8 mouse cellular contexts compared by ENCODE assay signal in the genomic region with DNA sequence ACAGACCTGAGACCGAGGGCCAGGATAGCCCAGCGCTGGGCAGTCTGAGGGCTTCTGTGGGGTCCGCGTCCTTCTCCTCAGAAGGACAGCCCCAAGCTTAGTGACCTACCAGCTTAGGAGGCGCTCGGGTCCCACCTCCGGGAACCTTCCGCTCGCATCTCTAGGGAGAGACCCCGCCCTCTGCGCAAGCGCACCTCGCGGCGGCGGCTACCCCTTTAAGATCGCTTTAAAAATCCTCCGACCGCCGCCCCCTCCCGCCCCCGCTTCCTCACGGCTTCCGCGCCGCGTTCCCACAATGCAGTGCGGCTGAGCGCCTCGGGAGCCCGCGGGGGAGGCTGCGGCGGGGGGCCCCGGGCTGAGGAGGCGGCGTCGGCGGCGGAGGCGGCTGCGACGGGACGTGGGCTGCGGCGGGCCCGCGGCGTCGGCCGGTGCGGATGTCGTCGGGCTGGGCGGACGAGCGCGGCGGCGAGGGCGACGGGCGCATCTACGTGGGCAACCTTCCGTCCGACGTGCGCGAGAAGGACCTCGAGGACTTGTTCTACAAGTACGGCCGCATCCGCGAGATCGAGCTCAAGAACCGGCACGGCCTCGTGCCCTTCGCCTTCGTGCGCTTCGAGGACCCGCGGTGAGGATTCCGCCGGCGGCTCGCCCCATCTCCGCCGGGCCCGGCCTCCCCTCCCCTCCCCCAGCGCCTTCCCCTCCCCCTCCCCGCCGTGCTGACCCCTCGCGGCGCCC. TPM values are rescaled to one million over a fixed set of nuclear protein-coding genes. Genes with fewer than 3 reads are reported as not detected.
DNase-seq lines count a peak whose midpoint lies in the region; ATAC-seq and TF ChIP-seq lines count a peak whose summit lies in the region.

Gene Srsf9 (plus strand): TSS at position 303 of the 735 bp plus-strand sequence.

- TF ChIP-seq EP300 in MEL (IDR thresholded peaks at IDR 0.05; ENCODE audit: low read depth in 1 of 2, low read length in 2 of 2), result no peak
- TF ChIP-seq EP300 in lung, postnatal 0 days (IDR thresholded peaks at IDR 0.05), result no peak

- peak within 1 kb of the TSS; percentile 97 for H3K4me2 ChIP-seq in lung, postnatal 0 days (replicated peaks; ENCODE audit: low read depth, low read length)

- no peaks in the 10 kb centered on the region for H3K27me3 ChIP-seq in MEL (ENCODE audit: control insufficient read depth in 1 of 2, insufficient read depth in 2 of 2, low read length in 2 of 2)
- no peaks in the 10 kb centered on the region for H3K27me3 ChIP-seq in cerebellum, adult 2 months (ENCODE audit: control insufficient read depth, insufficient read depth, low read length)
- no peaks in the 10 kb centered on the region for H3K27me3 ChIP-seq in lung, postnatal 0 days (replicated peaks; ENCODE audit: insufficient read depth, low read length)

- peak; percentile 80 to 90 for ATAC-seq in hematopoietic stem cell, adult 5-6 weeks (replicated peaks in 1 of 2; ENCODE audit: insufficient read depth in 1 of 2, low FRiP score in 2 of 2, low TSS enrichment in 1 of 2, low read depth in 1 of 2, poor library complexity in 2 of 2, severe bottlenecking in 2 of 2)
- ATAC-seq in lung, postnatal 0 days, result peak; percentile 95

- peak within 1 kb of the TSS; percentile 80 for H3K27ac ChIP-seq in MEL (ENCODE audit: control insufficient read depth, low read depth, low read length)
- H3K27ac ChIP-seq in cerebellum, adult 2 months (ENCODE audit: insufficient read depth, low read length), result peak within 1 kb of the TSS; percentile 76
- peak within 1 kb of the TSS; percentile 87 for H3K27ac ChIP-seq in lung, postnatal 0 days (ENCODE audit: low read length)

- under 1% methylated on average over 88 of the region's 97 CpGs for WGBS in cerebellum, adult 2 months
- 2% methylated on average over 53 of the region's 97 CpGs for WGBS in lung, postnatal 0 days

- TF ChIP-seq CTCF in MEL (IDR thresholded peaks at IDR 0.05 in 2 of 3, conservative IDR thresholded peaks at IDR 0.05 in 1 of 3; ENCODE audit: control insufficient read depth in 1 of 3, insufficient read depth in 1 of 3, low read depth in 2 of 3, low read length in 3 of 3, poor library complexity in 1 of 3, severe bottlenecking in 1 of 3), result no peak
- TF ChIP-seq CTCF in cerebellum, adult 2 months (IDR thresholded peaks at IDR 0.05; ENCODE audit: borderline replicate concordance, insufficient read depth, low read depth, low read length), result no peak
- no peak for TF ChIP-seq CTCF in lung, postnatal 0 days (IDR thresholded peaks at IDR 0.05)

- H3K36me3 ChIP-seq in MEL (ENCODE audit: control insufficient read depth in 1 of 2, insufficient read depth in 2 of 2, low read length in 2 of 2), result peaks cover 2 to 28% of the 10 kb centered on the region in 2 experiments; a peak in 3 of 4 replicates
- H3K36me3 ChIP-seq in lung, postnatal 0 days (ENCODE audit: insufficient read depth, low read length), result peaks cover 6% of the 10 kb centered on the region; the same call in 1 of the 2 replicates

- H3K9me3 ChIP-seq in MEL (replicated peaks; ENCODE audit: insufficient read depth, low read length), result no peaks in the 10 kb centered on the region
- H3K9me3 ChIP-seq in lung, postnatal 0 days (ENCODE audit: low read length), result no peaks in the 10 kb centered on the region

- peak; percentile 83 to 85 for TF ChIP-seq POLR2A in MEL (IDR thresholded peaks at IDR 0.05; ENCODE audit: control insufficient read depth in 1 of 2, insufficient read depth in 1 of 2, low read depth in 1 of 2, low read length in 2 of 2, poor library complexity in 1 of 2)
- peak; percentile 78 for TF ChIP-seq POLR2A in cerebellum, adult 2 months (IDR thresholded peaks at IDR 0.05; ENCODE audit: borderline replicate concordance, insufficient read depth, low read length)

- TF ChIP-seq RAD21 in MEL (IDR thresholded peaks at IDR 0.05; ENCODE audit: low read depth, low read length), result no peak

- H3K4me3 ChIP-seq in MEL (ENCODE audit: control insufficient read depth in 1 of 2, insufficient read depth in 1 of 2, low read depth in 2 of 2, low read length in 2 of 2), result peak within 1 kb of the TSS; percentile 94 to 95
- peak within 1 kb of the TSS; percentile 78 for H3K4me3 ChIP-seq in cerebellum, adult 2 months (replicated peaks; ENCODE audit: insufficient read depth, low read depth, low read length)
- H3K4me3 ChIP-seq in lung, postnatal 0 days (ENCODE audit: low read depth, low read length), result peak within 1 kb of the TSS; percentile 84

- peaks cover 2 to 12% of the 10 kb centered on the region in 2 experiments; a peak in 1 of 4 replicates for H3K4me1 ChIP-seq in MEL (ENCODE audit: control insufficient read depth in 1 of 2, insufficient read depth in 2 of 2, low read length in 2 of 2)
- peaks cover 12% of the 10 kb centered on the region for H3K4me1 ChIP-seq in cerebellum, adult 2 months (ENCODE audit: control insufficient read depth, insufficient read depth, low read length)
- H3K4me1 ChIP-seq in lung, postnatal 0 days (ENCODE audit: insufficient read depth, low read depth, low read length), result no peaks in the 10 kb centered on the region

- DNase-seq in MEL (ENCODE audit: low read depth, low spot score), result peak; percentile 96
- DNase-seq in cerebellum, adult 2 months, result peak; percentile 96 to 97
- DNase-seq in forelimb bud, embryonic 11.5 days (ENCODE audit: low read depth, low spot score), result peak; percentile 92
- DNase-seq in layer of hippocampus, adult 9-11 months, result peak; percentile 96
- DNase-seq in lung, postnatal 0 days (ENCODE audit: low spot score), result peak; percentile 94
- DNase-seq in ovary, postnatal 14 days (ENCODE audit: low spot score), result peak; percentile 96
- peak; percentile 98 for DNase-seq in thymus, postnatal 14 days

- H3K79me2 ChIP-seq in MEL (ENCODE audit: control insufficient read depth, insufficient read depth, low read length, poor library complexity), result peaks cover 49% of the 10 kb centered on the region

- peak within 1 kb of the TSS; percentile 92 for H3K9ac ChIP-seq in MEL (ENCODE audit: control insufficient read depth, low read depth, low read length, poor library complexity, severe bottlenecking)
- peak within 1 kb of the TSS; percentile 81 for H3K9ac ChIP-seq in lung, postnatal 0 days (replicated peaks; ENCODE audit: low read depth)

TF ChIP-seq in MEL, 35 proteins besides CTCF, POLR2A, EP300 and RAD21:
- TF ChIP-seq NRF1 (IDR thresholded peaks at IDR 0.05; ENCODE audit: insufficient read depth, low read depth, low read length, poor library complexity, severe bottlenecking), result peak; percentile 94
- peak; percentile 95 for TF ChIP-seq MAZ (IDR thresholded peaks at IDR 0.05; ENCODE audit: low read depth, low read length)
- TF ChIP-seq NELFE (IDR thresholded peaks at IDR 0.05; ENCODE audit: low read depth, low read length), result peak; percentile 57; the same call in 1 of the 2 replicates
- 0 out of 2 replicates have a peak, but pooled peaks have one; percentile 21 for TF ChIP-seq MAX (IDR thresholded peaks at IDR 0.05; ENCODE audit: low read length)
- TF ChIP-seq ZMIZ1 (IDR thresholded peaks at IDR 0.05; ENCODE audit: low read depth, low read length), result peak; percentile 62
- TF ChIP-seq ETS1 (IDR thresholded peaks at IDR 0.05; ENCODE audit: low read depth, low read length), result peak; percentile 41; the same call in 1 of the 2 replicates
- peak; percentile 22; the same call in 1 of the 2 replicates for TF ChIP-seq TCF12 (IDR thresholded peaks at IDR 0.05; ENCODE audit: low read depth, low read length)
- TF ChIP-seq HCFC1 (IDR thresholded peaks at IDR 0.05; ENCODE audit: low read depth, low read length), result peak; percentile 84
- no peak for TF ChIP-seq BHLHE40 (IDR thresholded peaks at IDR 0.05; ENCODE audit: borderline replicate concordance, low read depth, low read length)
- no peak for TF ChIP-seq ZKSCAN1 (IDR thresholded peaks at IDR 0.05; ENCODE audit: low read depth, low read length)
- no peak for TF ChIP-seq MAFK (IDR thresholded peaks at IDR 0.05; ENCODE audit: borderline replicate concordance, low read depth, low read length)
- peak; percentile 13; the same call in 1 of the 2 replicates for TF ChIP-seq USF1 (IDR thresholded peaks at IDR 0.05; ENCODE audit: low read depth, low read length)
- TF ChIP-seq ELF1 (IDR thresholded peaks at IDR 0.05; ENCODE audit: low read depth, low read length), result peak; percentile 81
- peak; percentile 62 for TF ChIP-seq SIN3A (IDR thresholded peaks at IDR 0.05; ENCODE audit: low read length)
- no peak for TF ChIP-seq ZNF384 (IDR thresholded peaks at IDR 0.05; ENCODE audit: low read depth, low read length)

RNA-seq across cellular contexts. Expression of gene Srsf9, which starts in this region (rescaled TPM):
- 80.0 and 98.0 TPM in 2 replicates for total RNA-seq in MEL (2012; rRNA removed)
- polyA plus RNA-seq in MEL (2012; ENCODE audit: insufficient read depth in 1 of 2, insufficient read length in 2 of 2, low read depth in 1 of 2, low replicate concordance in 2 of 2, missing spikeins in 1 of 2), result 100 to 1,000 TPM in 1 of 2 experiments, not detected in 1; 170 TPM
- polyA plus RNA-seq in cerebellum, adult 2 months (2012; rRNA removed), result 60.1 and 65.0 TPM in 2 replicates
- 82.0 and 105 TPM in 2 replicates for total RNA-seq in hematopoietic stem cell, adult 5-6 weeks (2017)
- 140 and 152 TPM in 2 replicates for polyA plus RNA-seq in lung, postnatal 0 days (2015; fragmentation: Nextera tagmentation; extraction: Ambion mirVana)

Comparison
In these comparisons a context has a peak if more than half of its experiments do, and no peak if none do; other contexts are left out.
1. Peak in every context shown above with its lines: DNase-seq, ATAC-seq, H3K4me3 ChIP-seq and H3K27ac ChIP-seq.